Mouse (Mus musculus) kidney, postnatal 14 days (tissue): ENCODE measurements at regions not wholly inside any gene's neighbourhood (a gene's known extent, or its start where the extent isn't known, plus 50 kb on each side); places are given as distances from the start of the nearest gene placed in this dataset.
"Not testable (repeated sequence)": the region's sequence is repeated elsewhere in the genome, so short reads cannot be mapped to it uniquely, and the experiment has no call there.

ENCODE experiments used
- DNase-seq: peaks from one replicate; pipeline ENCODE4 v3.0.0; 2022; ENCODE audit warnings: mixed read lengths

DNA sequence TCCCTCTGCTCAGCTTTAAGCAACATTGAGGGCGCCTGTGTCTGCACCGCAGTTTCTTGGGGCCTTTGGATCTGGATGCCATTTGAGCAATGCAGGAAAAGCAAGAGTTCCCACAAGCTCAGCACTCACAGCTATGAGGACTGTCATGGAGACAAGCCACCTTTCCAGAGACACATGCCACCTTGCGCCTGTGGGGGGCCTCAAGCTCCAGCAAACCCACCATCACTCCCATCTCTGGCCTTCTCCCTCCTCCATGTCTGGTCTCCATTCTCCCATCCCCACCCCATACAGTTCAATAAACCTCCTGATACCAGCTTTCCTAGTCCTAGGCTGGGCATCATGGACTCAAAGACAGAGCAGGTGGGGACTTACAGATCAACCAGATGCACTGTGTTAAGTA, 97.8 kb downstream of the Wdr11 start:
- DNase-seq, result no peak

DNA sequence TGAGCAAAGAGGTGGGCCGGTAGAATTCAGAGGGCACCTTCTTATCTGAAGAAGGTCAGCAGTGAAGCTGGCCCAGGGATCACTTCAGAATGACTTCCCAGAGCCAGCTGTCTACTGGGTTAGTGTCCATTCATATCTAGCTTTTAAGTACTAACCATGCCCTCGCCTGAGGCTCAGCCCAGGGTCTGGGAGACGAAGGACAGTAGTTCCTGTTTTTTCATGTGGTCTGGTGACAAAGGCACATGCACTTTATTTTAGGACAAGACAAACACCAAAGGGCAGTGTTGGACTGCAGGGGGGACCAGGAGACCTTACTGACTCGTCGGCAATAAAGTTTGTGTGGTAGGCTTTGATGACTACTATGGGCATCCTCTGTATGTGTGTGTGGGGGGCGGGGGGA, 99.2 kb downstream of the Wdr11 start:
- no peak for DNase-seq

DNA sequence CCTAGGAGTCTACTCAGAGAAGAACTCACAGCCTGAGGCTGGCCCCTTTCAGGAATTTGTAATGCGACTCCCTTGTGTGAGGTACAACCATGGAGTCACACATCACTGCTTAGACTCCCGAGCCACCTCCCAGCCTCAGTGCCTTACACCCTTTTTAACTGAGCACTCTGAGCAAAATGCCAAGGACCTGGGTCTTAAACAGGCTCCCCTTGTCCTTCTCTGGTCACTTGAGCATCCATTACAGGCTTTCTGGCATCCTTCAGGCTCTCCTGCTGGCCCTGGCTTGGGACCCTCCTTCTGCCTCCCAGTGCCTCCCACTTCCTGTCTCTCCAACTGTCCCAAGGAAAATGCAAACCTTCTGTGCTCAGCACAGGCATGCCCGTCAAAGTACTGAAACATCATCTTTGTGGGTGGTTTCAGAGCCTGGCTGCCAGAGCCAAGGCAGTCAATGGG, 100.0 kb downstream of the Wdr11 start:
- no peak for DNase-seq

DNA sequence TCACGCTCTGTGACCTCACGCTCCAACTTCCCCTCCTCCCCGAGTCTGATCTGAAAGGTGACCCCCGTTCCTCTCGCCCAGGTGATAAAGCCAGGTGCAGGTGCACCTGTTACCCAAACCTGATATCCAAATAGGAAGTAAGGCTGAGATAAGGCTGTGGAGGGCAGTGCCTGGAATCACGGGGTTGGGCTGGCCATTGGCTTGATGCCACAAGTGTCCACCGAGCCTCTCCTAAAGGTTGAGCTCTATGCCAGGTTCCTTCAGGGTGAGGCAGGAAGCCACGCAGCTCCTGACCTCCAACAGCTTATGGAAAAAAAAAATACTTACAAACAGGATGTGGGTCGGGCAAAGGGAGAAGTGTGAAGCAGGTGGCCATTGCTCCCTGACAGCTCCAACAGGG, 102.0 kb downstream of the Wdr11 start:
- no peak for DNase-seq

DNA sequence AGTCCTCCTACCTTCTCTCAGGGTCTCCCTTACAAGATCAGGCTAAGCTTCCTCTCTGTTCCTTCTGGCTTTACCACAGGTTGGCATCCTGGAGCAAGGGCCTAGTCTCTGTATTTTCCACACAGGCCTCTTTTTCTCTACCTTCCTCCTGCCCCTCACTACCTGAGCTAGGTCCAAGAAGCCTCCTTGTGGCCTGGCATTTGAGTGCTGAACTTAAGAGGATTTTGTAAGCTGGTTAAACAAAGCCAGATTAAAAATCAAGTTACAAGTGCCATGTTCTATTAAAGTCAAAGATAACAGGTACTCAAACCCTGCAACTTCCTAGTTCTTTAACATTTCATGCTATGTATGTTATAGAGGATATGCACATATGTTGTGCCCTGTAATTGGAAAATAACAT, 102.5 kb downstream of the Wdr11 start:
- no peak for DNase-seq

DNA sequence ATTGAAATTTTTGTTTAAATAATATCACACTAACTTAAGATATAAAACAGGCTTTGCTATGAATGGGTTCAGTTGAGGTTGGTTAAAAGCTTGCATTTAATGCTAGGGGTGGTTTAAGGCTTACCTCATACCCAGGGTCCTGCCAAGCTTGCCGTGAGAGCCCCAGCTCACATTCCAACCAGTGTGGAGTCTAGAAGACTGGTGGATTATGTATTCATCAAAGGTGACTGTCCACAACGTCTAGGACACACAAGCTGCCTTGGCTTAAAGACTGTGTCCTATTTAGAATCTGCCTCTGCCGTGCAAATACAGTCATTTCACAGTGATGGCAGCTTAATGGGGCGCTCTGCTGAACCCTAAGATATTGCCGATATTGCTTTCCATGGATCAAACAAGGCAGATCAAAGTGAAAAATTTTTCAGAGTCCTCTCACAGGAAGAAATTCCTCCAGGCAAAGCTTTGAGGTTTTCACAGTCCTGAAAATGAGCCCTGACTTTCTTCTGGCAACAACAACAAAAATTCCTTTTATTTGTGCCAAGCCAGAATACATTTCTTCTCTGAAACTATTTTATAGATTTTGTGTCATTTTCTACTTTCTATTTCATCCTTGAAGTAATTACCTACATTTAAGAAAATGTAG, 108.4 kb downstream of the Wdr11 start:
- DNase-seq, result no peak

DNA sequence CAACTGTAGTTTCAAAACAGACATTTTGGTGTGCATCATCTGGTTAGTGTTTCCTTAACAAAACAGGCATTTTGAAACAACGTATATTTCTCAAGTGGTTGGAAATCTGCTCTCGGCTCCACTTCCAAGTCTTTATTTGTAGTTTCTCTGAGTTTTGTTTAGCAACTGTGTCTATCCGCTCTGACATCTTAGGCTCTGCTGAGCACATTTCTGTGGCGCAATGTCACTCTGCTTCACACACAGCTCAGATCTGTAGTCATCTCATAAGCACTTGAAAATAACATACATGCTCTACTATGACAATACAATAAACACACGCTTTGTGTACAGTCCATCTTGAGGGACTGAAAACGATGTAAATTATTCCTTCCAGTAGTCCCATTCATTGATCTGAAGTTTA, 135.9 kb downstream of the Wdr11 start:
- DNase-seq, result no peak

DNA sequence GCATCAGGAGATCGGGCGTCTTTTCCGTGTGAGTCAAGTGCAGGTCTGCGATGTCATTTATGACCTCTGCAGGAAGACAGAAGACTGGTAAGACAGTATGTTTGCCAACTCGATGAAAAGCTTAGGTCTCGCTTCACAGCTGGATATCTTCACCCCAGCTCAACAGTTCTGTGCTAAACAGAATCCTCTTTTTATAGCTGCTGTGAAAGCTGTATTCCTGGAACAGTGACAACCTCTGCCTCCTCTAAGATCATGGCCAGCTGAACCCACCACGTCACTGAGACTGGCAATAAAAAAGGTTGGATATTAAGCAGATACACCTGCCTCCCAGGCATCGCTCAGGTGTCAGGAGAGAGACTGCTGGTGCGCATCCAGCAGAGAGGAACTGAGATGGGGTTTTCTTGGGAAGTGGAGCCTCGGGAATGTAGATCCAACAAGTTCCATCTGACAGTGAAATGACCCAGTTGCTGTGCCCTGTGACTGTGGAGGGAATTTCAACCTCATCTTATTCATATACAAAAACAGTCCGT, 138.1 kb downstream of the Wdr11 start:
- DNase-seq, result peak; percentile 6

DNA sequence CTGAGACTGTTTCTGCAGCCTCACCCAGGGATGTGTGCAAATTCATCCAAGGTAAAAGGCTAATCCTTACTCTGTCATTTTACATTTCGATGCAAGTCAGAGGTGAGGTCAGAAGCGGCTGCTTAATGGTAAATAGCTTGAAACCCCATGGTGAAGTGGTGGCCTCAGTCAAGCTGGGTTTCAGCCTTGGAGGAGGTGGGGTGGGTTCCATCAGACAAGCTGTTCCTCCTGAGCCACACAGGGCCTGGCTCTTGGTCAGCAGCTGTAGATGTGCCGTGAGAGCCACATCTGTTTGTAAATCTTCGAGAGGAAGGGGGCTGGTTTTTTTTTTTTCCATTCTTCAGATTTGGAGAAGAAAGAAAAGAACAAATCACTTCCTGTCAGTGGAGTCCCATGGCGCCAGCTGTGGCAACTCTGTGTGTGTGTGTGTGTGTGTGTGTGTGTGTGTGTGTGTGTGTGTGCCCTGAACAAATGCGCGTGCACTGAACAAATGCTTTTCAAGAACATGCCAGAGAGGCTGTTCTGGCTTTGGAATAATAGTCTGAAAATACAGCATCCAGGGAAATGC, 139.2 kb downstream of the Wdr11 start:
- DNase-seq, result peak; percentile 25

DNA sequence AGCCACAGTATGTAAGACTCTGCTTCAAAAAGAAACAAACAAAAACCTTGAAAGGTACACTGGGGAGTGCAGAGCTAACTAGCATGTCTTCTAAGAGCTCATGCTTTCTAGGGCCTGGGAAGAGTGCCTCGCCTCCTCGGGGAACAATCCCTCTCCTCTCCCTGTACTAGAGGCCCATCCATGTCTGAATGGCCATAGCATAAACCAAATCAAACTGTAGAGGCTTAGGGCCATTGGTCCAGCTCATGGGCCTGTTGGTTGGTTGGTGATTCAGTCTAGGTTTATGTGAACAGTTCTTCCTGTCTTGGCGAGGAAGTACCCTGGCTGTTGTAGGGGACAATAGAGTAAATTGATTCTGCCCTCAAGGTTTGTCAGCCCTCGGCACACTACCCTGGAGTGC, 151.0 kb downstream of the Wdr11 start:
- no peak for DNase-seq

DNA sequence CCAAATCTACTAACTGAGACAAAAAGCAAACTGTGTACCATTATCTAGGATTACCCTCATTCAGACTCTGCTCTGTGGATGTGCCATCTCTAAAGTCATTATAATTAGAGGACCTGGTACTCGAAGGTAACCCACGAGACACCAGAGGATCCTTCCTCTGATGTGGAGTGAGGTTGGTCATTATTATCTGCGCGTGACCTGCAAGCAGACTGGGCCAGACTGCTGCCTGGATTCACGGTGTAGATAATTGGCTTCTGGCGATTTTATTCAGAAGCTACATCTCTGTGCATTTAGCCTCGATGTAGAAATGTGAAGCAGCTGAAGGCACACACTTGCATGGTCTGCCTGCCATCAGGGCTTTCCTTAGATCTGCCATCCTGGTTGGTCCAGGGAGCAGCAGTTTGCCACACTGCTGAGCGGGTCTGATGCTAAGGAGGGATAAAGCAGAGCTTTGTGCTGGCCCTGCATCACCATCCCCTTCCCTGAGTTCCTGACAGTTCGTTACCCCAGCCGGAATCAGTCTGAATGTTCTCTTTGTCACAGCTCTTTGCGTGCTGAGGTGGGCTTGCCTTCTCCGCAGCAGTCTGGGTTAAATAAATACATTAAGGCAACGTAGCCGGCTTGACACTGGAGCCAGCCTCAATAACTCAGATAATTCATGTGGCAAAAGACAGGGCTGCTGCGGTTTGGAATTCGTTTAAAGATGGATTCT, 152.4 kb downstream of the Wdr11 start:
- DNase-seq, result no peak

DNA sequence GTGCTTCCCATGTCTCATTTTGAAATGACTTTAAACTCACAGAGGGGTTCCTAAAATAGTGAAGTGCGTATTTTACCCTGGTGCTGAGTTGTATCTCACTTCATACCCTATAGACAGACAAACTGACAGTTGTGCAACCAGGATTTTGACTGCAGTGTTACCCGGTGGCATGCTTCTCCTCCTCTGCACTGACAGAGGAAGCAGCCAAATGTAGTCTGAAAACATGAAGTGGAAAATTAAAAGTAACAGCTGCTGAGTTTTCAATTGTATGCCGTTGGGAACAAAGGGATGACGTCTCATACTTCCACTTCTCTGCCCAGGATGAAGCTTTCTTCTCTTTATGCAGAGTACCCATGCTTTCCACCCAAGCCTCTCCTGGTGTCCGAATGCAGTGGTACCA, 155.0 kb downstream of the Wdr11 start:
- DNase-seq, result no peak

DNA sequence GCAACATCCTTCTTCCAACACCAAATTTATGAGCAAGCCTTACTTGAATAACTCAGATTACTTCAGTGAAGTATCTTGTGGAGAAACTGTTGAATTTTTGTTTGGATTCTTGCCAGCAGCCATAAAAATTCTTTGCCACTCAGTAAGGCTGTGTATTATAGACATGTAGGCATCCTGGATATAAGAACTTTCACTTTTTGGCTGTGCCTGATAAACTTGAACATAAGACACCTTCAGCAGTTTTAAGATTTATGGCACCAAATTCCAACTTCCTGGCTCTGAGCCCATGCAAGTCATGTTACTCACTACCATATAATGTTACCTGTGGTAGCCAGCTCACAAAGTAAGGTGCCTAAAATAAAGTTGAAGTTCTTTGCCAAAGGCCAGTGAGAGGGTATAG, 159.3 kb downstream of the Wdr11 start:
- no peak for DNase-seq

DNA sequence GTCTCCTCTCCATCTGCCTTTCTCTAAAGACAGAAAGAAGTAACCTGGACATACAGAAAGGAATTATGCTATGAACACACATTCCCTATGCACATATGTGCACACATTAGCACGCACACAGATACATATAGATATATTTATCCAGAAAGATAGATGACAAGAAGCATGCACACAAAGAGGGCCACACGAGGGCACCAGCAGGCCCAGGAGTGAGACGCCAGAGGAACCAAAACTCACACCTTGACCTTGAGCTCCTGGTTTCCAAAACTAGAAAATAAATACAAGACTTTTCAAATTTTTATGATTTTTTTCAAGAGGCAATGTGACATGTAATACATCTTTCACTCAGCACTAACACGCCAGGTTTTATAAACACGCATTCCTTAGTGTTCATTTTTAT, 163.1 kb downstream of the Wdr11 start:
- DNase-seq, result no peak

DNA sequence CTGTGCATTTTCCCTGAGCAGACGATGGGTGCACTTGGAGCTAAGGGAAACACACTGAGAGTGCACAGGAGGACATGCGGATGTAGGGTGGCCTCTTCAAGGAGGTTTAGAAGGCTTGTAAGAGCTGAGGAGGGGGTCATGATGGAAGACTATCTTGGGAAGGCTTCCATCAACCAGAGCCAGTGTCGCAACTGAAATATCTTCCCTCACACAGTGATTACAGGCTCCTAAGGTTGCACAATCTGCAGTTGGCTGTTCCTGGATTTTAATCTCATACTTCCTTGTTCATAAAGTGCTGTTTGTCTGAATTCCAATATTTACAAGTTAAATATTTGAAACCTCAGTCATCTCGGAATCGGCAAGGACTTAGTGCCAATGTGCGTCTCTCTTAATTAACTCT, 164.5 kb downstream of the Wdr11 start:
- no peak for DNase-seq

DNA sequence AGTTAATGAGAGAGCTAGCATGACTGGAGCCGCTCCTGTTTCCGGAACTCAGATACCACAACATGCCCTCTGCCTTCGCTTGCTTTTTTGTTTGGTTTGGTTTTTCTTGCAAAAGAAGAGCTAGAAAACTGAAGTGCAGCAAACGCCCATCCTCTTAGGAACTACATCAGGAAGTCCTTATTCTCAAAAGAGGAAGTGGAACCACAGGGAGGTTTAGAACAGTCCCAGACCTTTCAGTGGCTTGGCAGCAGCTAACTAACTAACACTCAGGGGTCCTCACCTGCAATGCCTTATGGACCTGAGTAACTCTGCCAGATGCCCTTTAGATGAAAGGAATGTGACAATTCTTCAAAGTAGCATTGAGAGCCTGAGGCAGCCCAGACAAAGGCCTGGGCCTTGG, 168.2 kb downstream of the Wdr11 start:
- no peak for DNase-seq

DNA sequence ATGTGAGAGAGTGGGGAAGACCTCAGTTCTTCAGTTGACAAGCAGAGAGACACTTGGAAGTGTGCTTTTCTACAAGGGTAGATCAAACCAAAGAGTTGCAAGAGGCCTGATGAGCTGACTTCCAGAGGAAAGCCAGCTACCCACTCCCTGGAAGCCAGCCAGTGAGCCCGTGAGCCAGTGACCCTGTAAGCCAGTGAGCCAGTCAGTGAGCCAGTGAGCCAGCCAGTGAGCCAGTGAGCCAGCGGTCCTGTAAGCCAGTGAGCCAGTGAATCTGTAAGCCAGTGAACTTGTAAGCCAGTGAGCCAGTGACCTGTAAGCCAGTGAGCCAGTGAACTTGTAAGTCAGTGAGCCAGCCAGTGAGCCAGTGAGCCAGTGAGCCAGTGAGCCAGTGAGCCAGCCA, 168.7 kb downstream of the Wdr11 start:
- DNase-seq, result no peak

DNA sequence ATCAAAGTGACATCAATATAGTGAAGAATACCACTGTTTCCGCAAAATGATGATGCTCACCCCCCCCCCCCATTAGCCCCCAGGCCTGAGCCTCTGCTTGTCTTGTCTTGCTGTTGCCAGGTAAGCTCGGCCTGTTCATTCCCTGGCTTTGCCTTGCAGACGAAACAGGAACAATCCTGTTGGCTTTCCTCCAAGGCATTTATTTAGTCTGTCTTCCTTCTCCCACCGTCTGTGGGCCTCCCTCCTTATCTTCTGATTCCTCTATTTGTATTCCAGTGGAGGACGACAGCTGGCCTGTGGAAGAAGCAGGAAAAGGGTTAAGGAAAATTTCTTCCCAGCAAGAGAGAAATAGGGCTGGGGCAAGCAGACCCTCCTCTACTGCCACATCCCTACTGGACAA, 172.1 kb downstream of the Wdr11 start:
- no peak for DNase-seq

DNA sequence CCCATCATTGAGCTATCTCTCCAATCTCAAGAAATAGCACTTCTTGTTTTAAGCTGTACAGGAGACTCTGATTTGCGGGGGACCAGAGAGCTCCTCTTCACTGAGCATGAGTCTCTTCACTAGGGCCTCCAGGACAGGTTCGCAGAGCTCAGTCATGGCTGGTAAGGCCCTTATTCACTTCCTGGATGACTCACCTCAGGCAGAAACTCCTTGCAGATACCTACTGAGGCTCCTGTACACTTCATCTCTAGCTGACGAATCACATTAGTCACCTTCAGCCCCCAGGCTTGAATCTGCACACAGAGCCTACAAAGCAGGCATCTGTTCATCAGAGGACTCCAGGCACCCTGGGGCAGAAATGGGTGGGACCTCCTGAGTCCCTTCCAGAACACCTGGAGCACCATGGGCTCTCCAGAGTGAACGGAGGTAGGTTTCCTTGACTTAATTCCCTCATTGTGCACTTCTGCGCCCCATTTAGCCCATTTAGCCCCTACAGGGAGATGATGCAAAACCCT, 172.8 kb downstream of the Wdr11 start:
- no peak for DNase-seq

DNA sequence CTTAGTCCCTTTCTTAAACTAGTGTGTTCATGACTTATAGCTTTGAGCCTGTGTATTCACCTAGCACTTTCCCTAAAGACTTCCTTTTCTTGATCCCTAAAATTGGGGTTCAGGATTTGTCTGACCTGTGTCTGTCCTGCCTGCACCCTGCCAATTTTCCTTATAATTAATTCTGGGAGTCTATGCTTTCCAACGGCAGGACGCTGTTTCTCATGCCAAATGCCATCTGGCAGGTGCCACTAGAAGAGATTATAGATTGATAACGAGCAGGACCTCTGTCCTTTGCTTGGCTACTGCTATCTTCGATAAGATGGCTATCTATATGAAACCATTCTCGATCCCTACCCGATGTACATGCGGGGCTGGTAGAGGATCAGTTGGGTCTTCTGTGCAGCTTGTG, 174.0 kb downstream of the Wdr11 start:
- DNase-seq, result no peak

DNA sequence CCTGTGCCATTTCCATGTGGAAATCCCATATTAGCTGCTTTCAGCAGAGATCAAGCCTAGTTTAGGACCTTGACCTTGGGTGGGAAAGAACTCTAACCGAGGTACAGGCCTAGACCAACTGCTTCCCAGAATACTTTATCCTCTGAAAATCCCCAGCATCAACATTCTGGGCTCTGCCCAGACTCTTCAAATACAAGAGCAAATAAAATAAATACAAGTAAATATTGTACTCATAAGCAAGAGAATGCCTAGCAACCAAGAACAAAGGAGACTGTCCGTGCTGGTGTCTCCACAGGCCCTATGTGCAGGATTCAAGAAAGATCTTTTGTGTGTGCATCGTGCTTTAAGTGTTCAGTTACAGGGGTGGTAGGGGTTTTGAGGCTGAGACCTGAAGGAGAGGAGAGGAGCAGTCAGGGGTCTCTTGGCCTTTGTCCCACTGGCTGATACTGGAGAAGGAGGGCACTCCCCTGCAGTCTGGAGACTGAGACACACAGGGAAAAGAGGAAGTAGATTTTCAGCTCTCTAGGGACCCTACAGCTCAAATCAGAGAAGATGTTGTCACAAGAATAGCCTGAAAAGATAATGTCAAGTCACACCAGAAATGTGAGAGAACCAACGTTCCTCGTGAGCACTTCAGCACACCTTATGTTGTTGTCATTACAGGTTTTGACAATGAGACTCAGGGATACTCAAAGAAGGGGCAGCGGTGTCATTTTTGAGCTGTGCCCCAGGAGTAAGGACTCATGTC, 174.6 kb downstream of the Wdr11 start:
- no peak for DNase-seq

DNA sequence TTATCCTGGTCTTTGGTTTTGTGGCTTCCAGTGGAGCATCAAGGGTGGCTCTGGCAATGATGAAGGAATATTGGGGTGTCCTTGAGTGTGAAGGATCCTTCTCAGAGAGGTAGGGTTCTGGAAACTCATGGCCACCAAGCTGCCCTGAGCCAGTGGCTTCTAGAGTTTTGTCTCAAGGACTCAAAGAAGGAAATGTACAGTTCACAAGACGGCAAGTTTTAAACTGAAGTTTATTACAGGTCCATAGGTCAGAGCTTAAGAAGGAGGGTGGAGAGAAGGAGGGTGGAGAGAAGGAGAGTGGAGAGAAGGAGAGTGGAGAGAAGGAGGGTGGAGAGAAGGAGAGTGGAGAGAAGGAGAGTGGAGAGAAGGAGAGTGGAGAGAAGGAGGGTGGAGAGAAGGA, 178.0 kb downstream of the Wdr11 start:
- not testable (repeated sequence) for DNase-seq

DNA sequence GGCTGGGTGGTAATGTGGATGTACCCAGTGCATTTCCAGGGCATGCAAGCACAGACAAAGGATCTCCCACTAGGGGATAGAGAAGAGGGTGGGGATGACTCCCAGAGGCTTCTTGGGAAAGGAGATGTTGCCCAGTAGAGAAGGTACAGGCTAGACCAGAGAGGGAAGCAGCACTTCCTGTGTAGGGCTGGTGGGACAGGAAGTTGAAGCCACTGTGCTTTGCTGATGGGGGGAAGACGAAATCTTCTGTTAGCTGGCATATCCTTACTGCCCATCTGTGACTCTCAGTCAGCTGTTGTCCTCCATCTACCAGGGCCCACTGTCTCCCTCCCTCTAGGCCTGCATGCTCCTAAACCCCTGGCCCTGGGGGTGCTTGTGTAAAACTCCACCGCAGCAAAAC, 180.2 kb downstream of the Wdr11 start:
- DNase-seq, result no peak
